Mouse (Mus musculus): ENCODE results near the gene Abhd12b. TPM values are rescaled to one million over a fixed set of nuclear protein-coding genes. Genes with fewer than 3 reads are reported as not detected.

Abhd12b gene
- polyA plus RNA-seq, 1 experiment, result not detected

- H3K4me3 ChIP-seq (ENCODE audit: insufficient read depth, low read length), result no peak overlapping the region
- TF ChIP-seq CTCF (IDR thresholded peaks at IDR 0.05; ENCODE audit: borderline replicate concordance, insufficient read depth, low read length) (no peak), POLR2A (IDR thresholded peaks at IDR 0.05; ENCODE audit: low read depth, low read length) (no peak)
- no peaks in the 10 kb centered on the region for H3K4me1 ChIP-seq (ENCODE audit: control insufficient read depth, insufficient read depth, low read length)
- H3K27ac ChIP-seq (ENCODE audit: insufficient read depth, low read length), result no peak overlapping the region
These were observed 30.3 kb downstream of the Abhd12b start for GRCm38 (mm10) chr12:70184173-70184783.

GRCm38 (mm10) chr12:70192267-70192727 lies 38.4 kb downstream of the Abhd12b start:
- H3K27ac ChIP-seq (ENCODE audit: insufficient read depth, low read length), result no peak overlapping the region
- H3K4me1 ChIP-seq (ENCODE audit: control insufficient read depth, insufficient read depth, low read length), result no peaks in the 10 kb centered on the region
- peak overlapping the region; percentile 34 for H3K4me3 ChIP-seq (ENCODE audit: insufficient read depth, low read length)
- TF ChIP-seq POLR2A (IDR thresholded peaks at IDR 0.05; ENCODE audit: low read depth, low read length), result no peak
- no peak for TF ChIP-seq CTCF (IDR thresholded peaks at IDR 0.05; ENCODE audit: borderline replicate concordance, insufficient read depth, low read length)

DNA sequence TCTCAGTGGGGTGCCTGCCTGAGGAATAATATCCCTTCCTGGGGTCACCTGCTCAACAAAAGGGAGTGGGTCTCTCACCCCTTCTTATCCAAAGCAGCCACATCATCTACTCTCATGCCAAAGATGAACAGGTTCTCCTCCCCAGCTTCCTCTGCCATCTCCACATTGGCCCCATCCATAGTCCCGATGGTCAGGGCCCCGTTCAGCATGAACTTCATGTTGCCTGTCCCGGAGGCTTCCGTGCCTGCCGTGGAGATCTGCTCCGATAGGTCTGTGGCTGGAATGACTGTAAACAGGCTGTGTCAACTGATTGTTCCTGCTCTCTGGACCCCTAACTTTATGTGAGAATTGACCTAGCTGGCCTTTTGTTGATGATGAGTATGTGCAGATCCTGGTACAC lies 41.5 kb downstream of the Abhd12b start:
- Histone ChIP-seq H3K4me1 (ENCODE audit: control insufficient read depth, insufficient read depth, low read length) (no peaks in the 10 kb centered on the region), H3K27ac (ENCODE audit: insufficient read depth, low read length) (no peak overlapping the region), H3K4me3 (ENCODE audit: insufficient read depth, low read length) (no peak overlapping the region)
- TF ChIP-seq POLR2A (IDR thresholded peaks at IDR 0.05; ENCODE audit: low read depth, low read length) (no peak), CTCF (IDR thresholded peaks at IDR 0.05; ENCODE audit: borderline replicate concordance, insufficient read depth, low read length) (no peak)

DNA sequence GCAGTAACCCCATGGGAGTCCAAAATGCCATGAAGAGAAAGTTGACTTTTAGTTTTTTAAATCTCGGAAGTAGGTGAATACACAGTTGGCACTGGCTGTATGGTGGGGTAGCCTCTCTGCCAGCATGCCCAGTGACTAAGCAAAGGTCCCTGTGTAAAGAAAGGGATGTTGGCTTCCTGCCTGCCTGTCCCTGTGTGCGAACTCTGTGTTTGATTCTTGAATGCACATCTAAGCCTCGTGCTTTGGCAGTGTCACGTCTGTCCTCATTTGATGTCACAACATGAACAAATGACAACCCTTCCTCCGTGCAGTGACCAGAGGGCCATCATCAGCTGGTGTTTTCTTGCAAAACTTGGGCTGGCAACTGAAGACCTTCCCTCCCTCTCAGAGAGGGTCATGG lies 42.4 kb downstream of the Abhd12b start:
- H3K4me3 ChIP-seq (ENCODE audit: insufficient read depth, low read length), result no peak overlapping the region
- TF ChIP-seq CTCF (IDR thresholded peaks at IDR 0.05; ENCODE audit: borderline replicate concordance, insufficient read depth, low read length) (no peak), POLR2A (IDR thresholded peaks at IDR 0.05; ENCODE audit: low read depth, low read length) (no peak)
- no peak overlapping the region for H3K27ac ChIP-seq (ENCODE audit: insufficient read depth, low read length)
- H3K4me1 ChIP-seq (ENCODE audit: control insufficient read depth, insufficient read depth, low read length), result no peaks in the 10 kb centered on the region

DNA sequence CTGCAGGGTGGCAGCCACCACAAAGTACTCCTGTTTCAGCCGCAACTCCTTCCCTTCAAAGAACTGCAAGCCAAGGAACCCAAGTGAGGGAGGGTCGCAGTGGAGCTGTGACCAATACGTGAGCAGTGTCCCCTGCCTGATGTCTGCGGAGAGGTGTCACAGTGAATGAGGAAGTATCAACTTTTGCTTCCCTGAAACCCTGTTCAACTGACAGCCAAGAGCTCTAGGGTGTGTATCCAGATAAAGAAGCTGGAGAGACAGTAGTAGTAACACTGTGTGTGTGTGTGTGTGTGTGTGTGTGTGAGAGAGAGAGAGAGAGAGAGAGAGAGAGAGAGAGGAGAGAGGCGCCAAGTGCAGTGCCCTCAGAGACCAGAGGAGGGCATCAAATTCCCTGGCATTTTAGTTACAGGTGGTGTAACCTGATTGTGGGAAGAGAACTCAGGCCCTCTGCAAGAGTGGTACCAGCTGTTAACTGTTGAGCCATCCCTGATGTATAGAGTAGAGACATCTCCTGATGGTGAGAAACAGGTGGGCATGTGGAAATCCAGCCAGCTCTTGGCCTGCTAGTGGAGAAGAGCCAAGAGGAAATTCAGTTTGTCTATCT lies 48.1 kb downstream of the Abhd12b start:
- TF ChIP-seq CTCF (IDR thresholded peaks at IDR 0.05; ENCODE audit: borderline replicate concordance, insufficient read depth, low read length), result no peak
- TF ChIP-seq POLR2A (IDR thresholded peaks at IDR 0.05; ENCODE audit: low read depth, low read length), result no peak
- no peak overlapping the region for H3K27ac ChIP-seq (ENCODE audit: insufficient read depth, low read length)

GRCm38 (mm10) chr12:70204433-70204832 lies 50.5 kb downstream of the Abhd12b start:
- Histone ChIP-seq H3K4me1 (ENCODE audit: control insufficient read depth, insufficient read depth, low read length) (no peaks in the 10 kb centered on the region), H3K4me3 (ENCODE audit: insufficient read depth, low read length) (no peak overlapping the region), H3K27ac (ENCODE audit: insufficient read depth, low read length) (no peak overlapping the region)
- no peak for TF ChIP-seq POLR2A (IDR thresholded peaks at IDR 0.05; ENCODE audit: low read depth, low read length)

More for the DNA sequence above, 48.1 kb downstream of the Abhd12b start:
- no peaks in the 10 kb centered on the region for H3K4me1 ChIP-seq (ENCODE audit: control insufficient read depth, insufficient read depth, low read length)
- no peak overlapping the region for H3K4me3 ChIP-seq (ENCODE audit: insufficient read depth, low read length)

GRCm38 (mm10) chr12:70208214-70208613 lies 54.3 kb downstream of the Abhd12b start:
- Histone ChIP-seq H3K4me3 (ENCODE audit: insufficient read depth, low read length) (no peak overlapping the region), H3K4me1 (ENCODE audit: control insufficient read depth, insufficient read depth, low read length) (no peaks in the 10 kb centered on the region), H3K27ac (ENCODE audit: insufficient read depth, low read length) (no peak overlapping the region)
- TF ChIP-seq POLR2A (IDR thresholded peaks at IDR 0.05; ENCODE audit: low read depth, low read length) (no peak), CTCF (IDR thresholded peaks at IDR 0.05; ENCODE audit: borderline replicate concordance, insufficient read depth, low read length) (no peak)

GRCm38 (mm10) chr12:70212501-70212900 lies 58.6 kb downstream of the Abhd12b start:
- Histone ChIP-seq H3K4me3 (ENCODE audit: insufficient read depth, low read length) (no peak overlapping the region), H3K27ac (ENCODE audit: insufficient read depth, low read length) (no peak overlapping the region), H3K4me1 (ENCODE audit: control insufficient read depth, insufficient read depth, low read length) (no peaks in the 10 kb centered on the region)
- TF ChIP-seq POLR2A (IDR thresholded peaks at IDR 0.05; ENCODE audit: low read depth, low read length), result no peak
- no peak for TF ChIP-seq CTCF (IDR thresholded peaks at IDR 0.05; ENCODE audit: borderline replicate concordance, insufficient read depth, low read length)

DNA sequence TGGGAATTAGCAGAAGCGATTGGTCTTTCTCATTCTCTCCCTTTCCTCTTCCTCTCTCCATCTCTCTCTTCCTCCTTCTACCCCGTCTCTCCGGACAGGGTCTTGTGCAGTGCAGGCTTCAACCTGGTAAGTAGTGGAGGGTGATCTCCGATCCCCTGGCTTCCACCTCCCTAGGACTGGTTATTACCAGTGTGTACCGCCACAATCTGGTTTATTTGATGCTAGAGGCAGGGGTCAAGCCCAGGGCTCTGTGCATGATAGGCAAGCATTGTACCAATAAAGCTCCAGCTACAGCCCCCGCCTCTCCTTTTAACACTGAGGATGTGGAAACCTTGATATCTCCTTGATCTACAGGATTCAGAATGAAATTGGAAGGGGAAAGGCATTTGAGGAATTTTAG lies 59.7 kb downstream of the Abhd12b start:
- H3K27ac ChIP-seq (ENCODE audit: insufficient read depth, low read length), result no peak overlapping the region
- no peak for TF ChIP-seq CTCF (IDR thresholded peaks at IDR 0.05; ENCODE audit: borderline replicate concordance, insufficient read depth, low read length)
- TF ChIP-seq POLR2A (IDR thresholded peaks at IDR 0.05; ENCODE audit: low read depth, low read length), result no peak
- H3K4me1 ChIP-seq (ENCODE audit: control insufficient read depth, insufficient read depth, low read length), result no peaks in the 10 kb centered on the region; the same call in 1 of the 2 replicates
- H3K4me3 ChIP-seq (ENCODE audit: insufficient read depth, low read length), result no peak overlapping the region

GRCm38 (mm10) chr12:70214281-70214680 lies 60.3 kb downstream of the Abhd12b start:
- no peak overlapping the region for H3K27ac ChIP-seq (ENCODE audit: insufficient read depth, low read length)
- no peaks in the 10 kb centered on the region; the same call in 1 of the 2 replicates for H3K4me1 ChIP-seq (ENCODE audit: control insufficient read depth, insufficient read depth, low read length)
- no peak for TF ChIP-seq CTCF (IDR thresholded peaks at IDR 0.05; ENCODE audit: borderline replicate concordance, insufficient read depth, low read length)
- TF ChIP-seq POLR2A (IDR thresholded peaks at IDR 0.05; ENCODE audit: low read depth, low read length), result no peak
- no peak overlapping the region for H3K4me3 ChIP-seq (ENCODE audit: insufficient read depth, low read length)
